Comparison of ENCODE assay signal across 8 mouse cellular contexts in the genomic region with DNA sequence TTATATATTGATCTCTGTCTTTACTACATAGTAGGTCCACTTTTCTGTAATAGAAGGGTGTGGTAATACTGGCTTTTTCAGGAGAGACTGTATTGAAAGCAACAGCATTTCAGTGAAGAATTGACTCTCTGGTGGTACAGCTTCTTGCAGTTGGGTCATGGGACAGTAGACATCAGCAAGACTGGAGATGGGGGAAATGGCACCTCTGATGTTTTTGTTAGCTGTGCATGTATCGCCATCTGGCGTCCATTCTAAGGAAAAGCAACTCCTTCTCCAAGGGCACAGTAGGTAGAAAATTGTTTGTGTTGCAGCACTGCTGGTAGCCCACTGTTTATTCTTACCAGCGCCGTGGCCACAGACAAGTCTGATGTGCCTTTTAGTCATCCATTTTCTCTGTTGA. TPM values are rescaled to one million over a fixed set of nuclear protein-coding genes. Genes with fewer than 3 reads are reported as not detected.
A peak's percentile ranks its signal among the peaks of the same experiment; 100 is the strongest.
DNase-seq lines count a peak whose midpoint lies in the region; ATAC-seq lines count a peak whose summit lies in the region.

No protein-coding gene starts in this region.

- H3K4me3 ChIP-seq in forebrain, embryonic 15.5 days = no peak overlapping the region
- no peak overlapping the region for H3K4me3 ChIP-seq in midbrain, embryonic 11.5 days (ENCODE audit: low read depth, low read length)

- H3K4me1 ChIP-seq in forebrain, embryonic 15.5 days = no peaks in the 10 kb centered on the region
- no peaks in the 10 kb centered on the region for H3K4me1 ChIP-seq in midbrain, embryonic 11.5 days (ENCODE audit: control insufficient read depth, insufficient read depth, low read length)

- 6% methylated on average over 4 of the region's 4 CpGs for WGBS in forebrain, embryonic 15.5 days
- 7% methylated on average over 4 of the region's 4 CpGs for WGBS in midbrain, embryonic 11.5 days

- no peaks in the 10 kb centered on the region for H3K36me3 ChIP-seq in forebrain, embryonic 15.5 days
- H3K36me3 ChIP-seq in midbrain, embryonic 11.5 days (ENCODE audit: control insufficient read depth, insufficient read depth, low read length) = no peaks in the 10 kb centered on the region

- no peak overlapping the region for H3K4me2 ChIP-seq in forebrain, embryonic 15.5 days (replicated peaks)
- H3K4me2 ChIP-seq in midbrain, embryonic 11.5 days = no peak overlapping the region

- H3K9ac ChIP-seq in forebrain, embryonic 15.5 days (replicated peaks) = no peak overlapping the region
- no peak overlapping the region for H3K9ac ChIP-seq in midbrain, embryonic 11.5 days (ENCODE audit: low read length)

- H3K9me3 ChIP-seq in forebrain, embryonic 15.5 days = no peaks in the 10 kb centered on the region
- no peaks in the 10 kb centered on the region for H3K9me3 ChIP-seq in midbrain, embryonic 11.5 days (ENCODE audit: control insufficient read depth, low read length)

- peak; percentile 79 for ATAC-seq in forebrain, embryonic 15.5 days (replicated peaks)
- peak; percentile 90 for ATAC-seq in inflammation-experienced regulatory T-cells, adult 6 months
- ATAC-seq in midbrain, embryonic 11.5 days (ENCODE audit: low FRiP score) = peak; percentile 61

- intact Hi-C loops in left cerebral cortex, postnatal 25 days (cut with DNase I) = loop anchor here (2.0 to 10.0 kb wide), 3 partner anchors 151 to 233 kb away; partner anchors contain the start of gene Stim1

- no peaks in the 10 kb centered on the region for H3K27me3 ChIP-seq in forebrain, embryonic 15.5 days
- no peaks in the 10 kb centered on the region for H3K27me3 ChIP-seq in midbrain, embryonic 11.5 days (ENCODE audit: control insufficient read depth, insufficient read depth, low read length)

- H3K27ac ChIP-seq in forebrain, embryonic 15.5 days (replicated peaks) = no peak overlapping the region
- H3K27ac ChIP-seq in midbrain, embryonic 11.5 days (ENCODE audit: low read depth, low read length) = no peak overlapping the region

- peak; percentile 19 for DNase-seq in urinary bladder, postnatal 25 days (ENCODE audit: low spot score)
- DNase-seq in urinary bladder, adult 2 months (ENCODE audit: low spot score) = no peak
- DNase-seq in cerebellum, adult 11-12 months = peak; percentile 60
- DNase-seq in left cerebral cortex, postnatal 25 days (ENCODE audit: low spot score in 2 of 2) = peak; percentile 38 to 72
- peak; percentile 88 for DNase-seq in midbrain, embryonic 11.5 days (ENCODE audit: low spot score, missing footprints)
- peak; percentile 17 to 48 for DNase-seq in spleen, postnatal 10 days (ENCODE audit: low spot score in 2 of 2)

RNA-seq across cellular contexts. Expression of gene Rrm1, which starts 24.1 kb away (rescaled TPM):
- 21.9 and 23.9 TPM in 2 replicates for polyA plus RNA-seq in urinary bladder, adult 2 months (2012; rRNA removed)
- polyA plus RNA-seq in forebrain, embryonic 15.5 days (2015; fragmentation: Nextera tagmentation; extraction: Ambion mirVana) = 95.7 and 101 TPM in 2 replicates
- 100 to 1,000 TPM in 1 of 3 experiments, 10 to 100 TPM in 2; 45.4 to 216 (median 61.4) TPM for polyA plus RNA-seq in inflammation-experienced regulatory T-cells, adult 6 months (2017; shearing (Covaris generic))
- 10 to 100 TPM; 10.1 to 10.2 TPM for total RNA-seq in left cerebral cortex, postnatal 25 days (2021)
- 234 and 249 TPM in 2 replicates for polyA plus RNA-seq in midbrain, embryonic 11.5 days (2014; fragmentation: Nextera tagmentation; extraction: Ambion mirVana)
